Mouse (Mus musculus): ENCODE measurements around the gene Aldh3b3. TPM values are rescaled to one million over a fixed set of nuclear protein-coding genes. Genes with fewer than 3 reads are reported as not detected.

Gene Aldh3b3
- polyA plus RNA-seq, 1 experiment from 2014 or later: 0.39 TPM

GRCm38 (mm10) chr19:3924190-3924589 is 34.3 kb upstream of the Aldh3b3 start:
- WGBS: 74% methylated on average over 8 of the region's 8 CpGs
- peak overlapping the region; percentile 34 for H3K27ac ChIP-seq (ENCODE audit: low read length)
- H3K9ac ChIP-seq (ENCODE audit: low read length): no peak overlapping the region
- no peak for ATAC-seq (ENCODE audit: insufficient read depth, low FRiP score)
- H3K36me3 ChIP-seq (ENCODE audit: control insufficient read depth, insufficient read depth, low read length): no peaks in the 10 kb centered on the region
- no peak overlapping the region for H3K4me2 ChIP-seq (ENCODE audit: low read depth, low read length)
- no peaks in the 10 kb centered on the region for H3K9me3 ChIP-seq (replicated peaks; ENCODE audit: control insufficient read depth, low read length)
- H3K4me1 ChIP-seq (ENCODE audit: control insufficient read depth, insufficient read depth, low read length): peaks cover 8% of the 10 kb centered on the region; the same call in 1 of the 2 replicates
- H3K27me3 ChIP-seq (ENCODE audit: control insufficient read depth, insufficient read depth, low read length): no peaks in the 10 kb centered on the region
- H3K4me3 ChIP-seq (replicated peaks; ENCODE audit: low read length): no peak overlapping the region

- Histone ChIP-seq H3K9me3 (replicated peaks; ENCODE audit: control insufficient read depth, low read length) (no peaks in the 10 kb centered on the region), H3K4me1 (ENCODE audit: control insufficient read depth, insufficient read depth, low read length) (peaks cover 13% of the 10 kb centered on the region; the same call in 1 of the 2 replicates), H3K27ac (ENCODE audit: low read length) (no peak overlapping the region), H3K36me3 (ENCODE audit: control insufficient read depth, insufficient read depth, low read length) (no peaks in the 10 kb centered on the region), H3K27me3 (ENCODE audit: control insufficient read depth, insufficient read depth, low read length) (no peaks in the 10 kb centered on the region), H3K4me3 (replicated peaks; ENCODE audit: low read length) (no peak overlapping the region), H3K4me2 (ENCODE audit: low read depth, low read length) (no peak overlapping the region), H3K9ac (ENCODE audit: low read length) (no peak overlapping the region)
- ATAC-seq (ENCODE audit: insufficient read depth, low FRiP score): no peak
- WGBS: 89% methylated on average over 7 of the region's 7 CpGs
Observed at GRCm38 (mm10) chr19:3924868-3925267, 33.6 kb upstream of the Aldh3b3 start.

- H3K27ac ChIP-seq (ENCODE audit: low read length): no peak overlapping the region
- H3K4me2 ChIP-seq (ENCODE audit: low read depth, low read length): no peak overlapping the region
- H3K27me3 ChIP-seq (ENCODE audit: control insufficient read depth, insufficient read depth, low read length): no peaks in the 10 kb centered on the region
- no peak overlapping the region for H3K9ac ChIP-seq (ENCODE audit: low read length)
- WGBS: 81% methylated on average over 6 of the region's 6 CpGs
- no peak for ATAC-seq (ENCODE audit: insufficient read depth, low FRiP score)
- H3K36me3 ChIP-seq (ENCODE audit: control insufficient read depth, insufficient read depth, low read length): no peaks in the 10 kb centered on the region
- H3K4me3 ChIP-seq (replicated peaks; ENCODE audit: low read length): no peak overlapping the region
- H3K4me1 ChIP-seq (ENCODE audit: control insufficient read depth, insufficient read depth, low read length): peaks cover 23% of the 10 kb centered on the region; the same call in 1 of the 2 replicates
- no peaks in the 10 kb centered on the region for H3K9me3 ChIP-seq (replicated peaks; ENCODE audit: control insufficient read depth, low read length)
Observed at GRCm38 (mm10) chr19:3925859-3926258, 32.6 kb upstream of the Aldh3b3 start.

GRCm38 (mm10) chr19:3926279-3926678 is 32.2 kb upstream of the Aldh3b3 start:
- Histone ChIP-seq H3K4me3 (replicated peaks; ENCODE audit: low read length) (no peak overlapping the region), H3K9ac (ENCODE audit: low read length) (no peak overlapping the region), H3K4me2 (ENCODE audit: low read depth, low read length) (no peak overlapping the region), H3K27ac (ENCODE audit: low read length) (no peak overlapping the region), H3K27me3 (ENCODE audit: control insufficient read depth, insufficient read depth, low read length) (no peaks in the 10 kb centered on the region), H3K36me3 (ENCODE audit: control insufficient read depth, insufficient read depth, low read length) (no peaks in the 10 kb centered on the region), H3K4me1 (ENCODE audit: control insufficient read depth, insufficient read depth, low read length) (peaks cover 23% of the 10 kb centered on the region; the same call in 1 of the 2 replicates), H3K9me3 (replicated peaks; ENCODE audit: control insufficient read depth, low read length) (no peaks in the 10 kb centered on the region)
- WGBS: 56% methylated on average over 3 of the region's 3 CpGs
- ATAC-seq (ENCODE audit: insufficient read depth, low FRiP score): no peak

GRCm38 (mm10) chr19:3926685-3927084 is 31.8 kb upstream of the Aldh3b3 start:
- Histone ChIP-seq H3K9ac (ENCODE audit: low read length) (no peak overlapping the region), H3K4me1 (ENCODE audit: control insufficient read depth, insufficient read depth, low read length) (peaks cover 23% of the 10 kb centered on the region; the same call in 1 of the 2 replicates), H3K4me3 (replicated peaks; ENCODE audit: low read length) (no peak overlapping the region), H3K4me2 (ENCODE audit: low read depth, low read length) (no peak overlapping the region), H3K27ac (ENCODE audit: low read length) (no peak overlapping the region), H3K9me3 (replicated peaks; ENCODE audit: control insufficient read depth, low read length) (no peaks in the 10 kb centered on the region), H3K36me3 (ENCODE audit: control insufficient read depth, insufficient read depth, low read length) (no peaks in the 10 kb centered on the region), H3K27me3 (ENCODE audit: control insufficient read depth, insufficient read depth, low read length) (no peaks in the 10 kb centered on the region)
- no peak for ATAC-seq (ENCODE audit: insufficient read depth, low FRiP score)
- WGBS: 65% methylated on average over 6 of the region's 6 CpGs

- no peak overlapping the region for H3K4me3 ChIP-seq (replicated peaks; ENCODE audit: low read length)
- no peak for ATAC-seq (ENCODE audit: insufficient read depth, low FRiP score)
- no peaks in the 10 kb centered on the region for H3K27me3 ChIP-seq (ENCODE audit: control insufficient read depth, insufficient read depth, low read length)
- H3K9me3 ChIP-seq (replicated peaks; ENCODE audit: control insufficient read depth, low read length): no peaks in the 10 kb centered on the region
- H3K27ac ChIP-seq (ENCODE audit: low read length): no peak overlapping the region
- H3K36me3 ChIP-seq (ENCODE audit: control insufficient read depth, insufficient read depth, low read length): no peaks in the 10 kb centered on the region
- no peak overlapping the region for H3K4me2 ChIP-seq (ENCODE audit: low read depth, low read length)
- 81% methylated on average over 4 of the region's 4 CpGs for WGBS
- H3K4me1 ChIP-seq (ENCODE audit: control insufficient read depth, insufficient read depth, low read length): peaks cover 23% of the 10 kb centered on the region; the same call in 1 of the 2 replicates
- no peak overlapping the region for H3K9ac ChIP-seq (ENCODE audit: low read length)
Observed at GRCm38 (mm10) chr19:3927989-3928388, 30.5 kb upstream of the Aldh3b3 start.

GRCm38 (mm10) chr19:3928779-3929178 is 29.7 kb upstream of the Aldh3b3 start:
- peak overlapping the region; percentile 77; the same call in 1 of the 2 replicates for H3K27ac ChIP-seq (ENCODE audit: low read length)
- H3K9ac ChIP-seq (ENCODE audit: low read length): no peak overlapping the region
- no peak for ATAC-seq (ENCODE audit: insufficient read depth, low FRiP score)
- WGBS: 78% methylated on average over 4 of the region's 4 CpGs
- H3K36me3 ChIP-seq (ENCODE audit: control insufficient read depth, insufficient read depth, low read length): no peaks in the 10 kb centered on the region
- H3K4me2 ChIP-seq (ENCODE audit: low read depth, low read length): no peak overlapping the region; the same call in 1 of the 2 replicates
- H3K4me1 ChIP-seq (ENCODE audit: control insufficient read depth, insufficient read depth, low read length): peaks cover 18% of the 10 kb centered on the region; the same call in 1 of the 2 replicates
- H3K27me3 ChIP-seq (ENCODE audit: control insufficient read depth, insufficient read depth, low read length): no peaks in the 10 kb centered on the region
- no peak overlapping the region for H3K4me3 ChIP-seq (replicated peaks; ENCODE audit: low read length)
- H3K9me3 ChIP-seq (replicated peaks; ENCODE audit: control insufficient read depth, low read length): no peaks in the 10 kb centered on the region

- no peaks in the 10 kb centered on the region for H3K27me3 ChIP-seq (ENCODE audit: control insufficient read depth, insufficient read depth, low read length)
- ATAC-seq (ENCODE audit: insufficient read depth, low FRiP score): peak; percentile 78
- H3K27ac ChIP-seq (ENCODE audit: low read length): peak within 1 kb of the TSS; percentile 77
- peaks cover 16% of the 10 kb centered on the region; the same call in 1 of the 2 replicates for H3K4me1 ChIP-seq (ENCODE audit: control insufficient read depth, insufficient read depth, low read length)
- H3K36me3 ChIP-seq (ENCODE audit: control insufficient read depth, insufficient read depth, low read length): no peaks in the 10 kb centered on the region
- H3K4me3 ChIP-seq (replicated peaks; ENCODE audit: low read length): no peak within 1 kb of the TSS
- H3K9ac ChIP-seq (ENCODE audit: low read length): no peak within 1 kb of the TSS; the same call in 1 of the 2 replicates
- no peak within 1 kb of the TSS; the same call in 1 of the 2 replicates for H3K4me2 ChIP-seq (ENCODE audit: low read depth, low read length)
- 32% methylated on average over 12 of the region's 12 CpGs for WGBS
- no peaks in the 10 kb centered on the region for H3K9me3 ChIP-seq (replicated peaks; ENCODE audit: control insufficient read depth, low read length)
Observed at GRCm38 (mm10) chr19:3929211-3929941, 29.1 kb upstream of the Aldh3b3 start, which contains the start of gene Aldh3b1. TSS of gene Aldh3b1 (minus strand) at chr19:3929808.

- no peak for ATAC-seq (ENCODE audit: insufficient read depth, low FRiP score)
- 63% methylated on average over 21 of the region's 21 CpGs for WGBS
- Histone ChIP-seq H3K27me3 (ENCODE audit: control insufficient read depth, insufficient read depth, low read length) (no peaks in the 10 kb centered on the region), H3K36me3 (ENCODE audit: control insufficient read depth, insufficient read depth, low read length) (no peaks in the 10 kb centered on the region), H3K4me2 (ENCODE audit: low read depth, low read length) (no peak overlapping the region), H3K4me1 (ENCODE audit: control insufficient read depth, insufficient read depth, low read length) (peaks cover 22% of the 10 kb centered on the region), H3K9me3 (replicated peaks; ENCODE audit: control insufficient read depth, low read length) (no peaks in the 10 kb centered on the region), H3K4me3 (replicated peaks; ENCODE audit: low read length) (no peak overlapping the region), H3K27ac (ENCODE audit: low read length) (peak overlapping the region; percentile 77), H3K9ac (ENCODE audit: low read length) (no peak overlapping the region)
Observed at GRCm38 (mm10) chr19:3930262-3931057, 28.0 kb upstream of the Aldh3b3 start.

All from stomach, embryonic 16.5 days (tissue).